Mouse (Mus musculus) kidney, embryonic 14.5 days (tissue): ENCODE results near the gene Alyref2. TPM values are rescaled to one million over a fixed set of nuclear protein-coding genes. Genes with fewer than 3 reads are reported as not detected.
"Not testable (repeated sequence)": the region's sequence is repeated elsewhere in the genome, so short reads cannot be mapped to it uniquely, and the experiment has no call there.

ENCODE experiments used
- ATAC-seq: fragments of 200-750 bp; cut with Nextera tagmentation; 2 replicates; pipeline ENCODE4 v1.8.0; 2017; ENCODE audit warnings: moderate number of reproducible peaks, mild to moderate bottlenecking, moderate TSS enrichment, moderate library complexity; ENCODE audit not compliant: low FRiP score, low TSS enrichment
- H3K27ac ChIP-seq: fragments of 300-500 bp; sonication (generic); 2 replicates; pipeline ENCODE4 v1.5.1; 2014; ENCODE audit warnings: low read depth, mild to moderate bottlenecking, low read length, moderate library complexity, mixed read lengths
- H3K27me3 ChIP-seq: fragments of 300-500 bp; sonication (generic); 2 replicates; pipeline ENCODE4 v1.6.1; 2014; ENCODE audit warnings: mild to moderate bottlenecking, low read length; ENCODE audit not compliant: control insufficient read depth, insufficient read depth
- H3K36me3 ChIP-seq: fragments of 300-500 bp; sonication (generic); 2 replicates; pipeline ENCODE4 v1.6.1; 2014; ENCODE audit warnings: low read length, mixed read lengths; ENCODE audit not compliant: control insufficient read depth, insufficient read depth
- H3K4me1 ChIP-seq: fragments of 300-500 bp; sonication (generic); 2 replicates; pipeline ENCODE4 v1.6.1; 2014; ENCODE audit warnings: low read length, mixed read lengths; ENCODE audit not compliant: control insufficient read depth, insufficient read depth
- H3K4me2 ChIP-seq: fragments of 300-500 bp; sonication (generic); replicated peaks from 2 replicates; pipeline ENCODE4 v1.6.1; 2014; ENCODE audit warnings: low read depth, mild to moderate bottlenecking, low read length
- H3K4me3 ChIP-seq: fragments of 300-500 bp; sonication (generic); 2 replicates; pipeline ENCODE4 v1.5.1; 2014; ENCODE audit warnings: mild to moderate bottlenecking, low read length
- H3K9ac ChIP-seq: fragments of 300-500 bp; sonication (generic); 2 replicates; pipeline ENCODE4 v1.6.1; 2014; ENCODE audit warnings: low read depth, mild to moderate bottlenecking, low read length, moderate library complexity
- H3K9me3 ChIP-seq: fragments of 300-500 bp; sonication (generic); 2 replicates; pipeline ENCODE4 v1.6.1; 2016; ENCODE audit warnings: low read length; ENCODE audit not compliant: control insufficient read depth
- WGBS: fragments of 180-500 bp; shearing (Covaris S2); extraction: QIAGEN DNeasy Blood & Tissue Kit; methylation state at CpG from one replicate; pipeline ENCODE4 v1.1.7; 2014; 5-methylcytosine and 5-hydroxymethylcytosine counted together
- polyA plus RNA-seq: library from polyadenylated mRNA; unstranded; fragments of >200 nt; fragmentation: Nextera tagmentation; extraction: Ambion mirVana; gene quantifications from 2 replicates; pipeline ENCODE4 v1.2.1, GENCODE M21; 2014

Gene Alyref2
- polyA plus RNA-seq, 1 experiment from 2014 or later, result 10.3 TPM

DNA sequence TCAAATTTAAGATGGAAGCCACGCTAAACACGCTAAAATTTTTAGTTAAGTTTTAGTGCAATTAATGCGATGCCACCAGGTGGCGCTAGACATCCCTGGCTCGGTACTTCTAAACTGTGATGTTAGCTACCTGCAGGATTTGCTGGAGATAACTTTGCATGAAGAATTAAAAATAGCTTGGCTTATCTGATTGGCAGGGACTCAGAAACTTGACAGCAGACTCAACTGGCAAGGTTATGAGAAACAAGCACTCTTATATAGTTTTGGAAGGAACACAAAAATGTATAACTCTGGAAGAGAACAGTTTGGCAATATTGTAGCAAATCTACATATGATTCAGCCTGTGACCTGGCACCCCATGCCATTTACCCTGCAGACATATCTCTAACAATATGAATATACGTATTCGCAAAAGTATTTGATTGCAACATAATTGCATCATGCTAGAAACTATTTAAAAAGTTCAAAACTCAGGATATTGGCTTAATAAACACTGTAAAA lies 32.9 kb upstream of the Alyref2 start:
- Histone ChIP-seq H3K27ac (no peak overlapping the region), H3K27me3 (no peaks in the 10 kb centered on the region), H3K9ac (no peak overlapping the region), H3K4me3 (no peak overlapping the region), H3K4me1 (no peaks in the 10 kb centered on the region), H3K36me3 (no peaks in the 10 kb centered on the region), H3K9me3 (no peaks in the 10 kb centered on the region), H3K4me2 (no peak overlapping the region)
- 32% methylated on average over 7 of the region's 7 CpGs for WGBS
- no peak for ATAC-seq

DNA sequence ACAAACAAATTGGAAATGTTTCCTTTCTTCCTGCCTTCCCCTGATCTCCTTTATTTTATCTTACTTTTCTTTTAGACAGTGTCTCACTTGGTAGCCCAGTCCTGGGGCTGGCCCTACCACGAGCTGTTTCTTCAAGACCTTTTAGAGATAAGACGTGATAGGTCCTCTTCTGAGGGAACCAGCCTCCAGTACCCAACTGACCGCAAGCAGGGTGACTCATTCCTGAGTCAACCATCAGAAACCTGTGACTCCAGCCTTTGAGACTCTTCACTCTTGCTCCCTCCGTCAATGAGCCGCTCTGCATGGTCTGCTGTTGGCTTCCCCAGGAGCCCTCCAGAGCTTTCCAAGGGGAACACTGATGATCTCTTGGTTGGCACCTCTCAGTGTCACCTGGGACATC lies 32.4 kb upstream of the Alyref2 start:
- H3K27ac ChIP-seq, result no peak overlapping the region
- H3K9me3 ChIP-seq, result no peaks in the 10 kb centered on the region
- no peak overlapping the region for H3K9ac ChIP-seq
- no peaks in the 10 kb centered on the region for H3K4me1 ChIP-seq
- H3K4me2 ChIP-seq, result no peak overlapping the region
- H3K4me3 ChIP-seq, result no peak overlapping the region
- H3K36me3 ChIP-seq, result no peaks in the 10 kb centered on the region
- ATAC-seq, result no peak
- no peaks in the 10 kb centered on the region for H3K27me3 ChIP-seq
- WGBS, result 92% methylated on average over 5 of the region's 5 CpGs

DNA sequence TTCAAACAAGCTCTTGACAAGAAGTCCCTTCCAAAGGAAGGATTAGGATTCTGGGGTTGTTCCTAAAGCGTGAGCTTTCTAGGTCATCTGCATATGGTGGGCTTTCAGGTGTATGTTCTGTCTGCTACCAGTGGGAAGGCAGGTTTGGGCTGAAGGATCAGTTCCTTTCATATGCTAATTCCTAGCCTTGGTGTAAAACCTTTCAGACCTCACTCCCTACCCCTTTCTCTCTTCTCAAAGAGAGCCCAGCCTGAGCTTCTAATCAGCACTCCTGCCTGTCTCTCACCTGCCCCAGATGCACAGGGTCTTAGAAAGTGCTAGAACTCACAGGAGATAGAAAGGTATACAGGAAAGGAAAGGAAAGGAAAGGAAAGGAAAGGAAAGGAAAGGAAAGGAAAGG lies 31.8 kb upstream of the Alyref2 start:
- no peaks in the 10 kb centered on the region for H3K9me3 ChIP-seq
- no peaks in the 10 kb centered on the region for H3K36me3 ChIP-seq
- no peaks in the 10 kb centered on the region for H3K27me3 ChIP-seq
- ATAC-seq, result no peak
- no peak overlapping the region for H3K27ac ChIP-seq
- H3K4me1 ChIP-seq, result no peaks in the 10 kb centered on the region
- H3K9ac ChIP-seq, result no peak overlapping the region
- no peak overlapping the region for H3K4me2 ChIP-seq
- no peak overlapping the region for H3K4me3 ChIP-seq
- WGBS, result 70% methylated on average over 1 of the region's 1 CpGs

DNA sequence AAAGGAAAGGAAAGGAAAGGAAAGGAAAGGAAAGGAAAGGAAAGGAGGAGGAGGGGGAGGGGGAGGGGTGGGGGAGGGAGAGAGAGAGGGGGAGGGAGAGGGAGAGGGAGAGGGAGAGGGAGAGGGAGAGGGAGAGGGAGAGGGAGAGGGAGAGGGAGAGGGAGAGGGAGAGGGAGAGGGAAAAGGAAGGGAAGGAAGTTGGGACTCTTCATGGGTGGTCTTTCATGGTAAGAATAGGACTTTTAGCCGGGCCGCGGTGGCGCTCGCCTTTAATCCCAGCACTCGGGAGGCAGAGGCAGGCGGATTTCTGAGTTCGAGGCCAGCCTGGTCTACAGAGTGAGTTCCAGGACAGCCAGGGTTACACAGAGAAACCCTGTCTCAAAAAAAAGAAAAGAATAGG lies 31.3 kb upstream of the Alyref2 start:
- WGBS, result 88% methylated on average over 8 of the region's 8 CpGs
- not testable (repeated sequence) for ATAC-seq, H3K36me3 ChIP-seq, H3K4me1 ChIP-seq, H3K4me2 ChIP-seq, H3K27ac ChIP-seq, H3K9me3 ChIP-seq, H3K9ac ChIP-seq, H3K4me3 ChIP-seq, H3K27me3 ChIP-seq

DNA sequence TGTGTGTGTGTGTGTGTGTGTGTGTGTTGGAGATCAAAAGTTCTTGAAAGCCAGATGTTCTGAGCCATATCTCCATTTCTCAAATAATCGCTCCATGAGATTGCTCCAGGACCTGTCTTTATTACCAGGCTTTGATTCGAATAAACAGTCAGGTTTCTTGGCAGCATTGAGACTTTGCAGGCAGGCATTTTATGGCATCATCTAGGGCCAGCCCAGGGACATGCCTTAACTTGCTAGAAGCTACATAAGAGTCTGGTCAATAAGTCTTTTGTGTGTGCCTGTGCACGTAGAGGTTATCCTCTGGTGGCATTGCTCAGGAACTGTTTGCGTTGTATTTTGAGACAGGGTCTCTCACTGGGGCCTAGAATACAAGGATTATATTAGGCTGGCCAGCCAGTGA lies 29.8 kb upstream of the Alyref2 start:
- Histone ChIP-seq H3K9me3 (no peaks in the 10 kb centered on the region), H3K36me3 (no peaks in the 10 kb centered on the region), H3K27ac (no peak overlapping the region), H3K4me1 (no peaks in the 10 kb centered on the region), H3K4me3 (no peak overlapping the region), H3K9ac (no peak overlapping the region), H3K4me2 (no peak overlapping the region), H3K27me3 (no peaks in the 10 kb centered on the region)
- no peak for ATAC-seq
- WGBS, result 82% methylated on average over 4 of the region's 4 CpGs

DNA sequence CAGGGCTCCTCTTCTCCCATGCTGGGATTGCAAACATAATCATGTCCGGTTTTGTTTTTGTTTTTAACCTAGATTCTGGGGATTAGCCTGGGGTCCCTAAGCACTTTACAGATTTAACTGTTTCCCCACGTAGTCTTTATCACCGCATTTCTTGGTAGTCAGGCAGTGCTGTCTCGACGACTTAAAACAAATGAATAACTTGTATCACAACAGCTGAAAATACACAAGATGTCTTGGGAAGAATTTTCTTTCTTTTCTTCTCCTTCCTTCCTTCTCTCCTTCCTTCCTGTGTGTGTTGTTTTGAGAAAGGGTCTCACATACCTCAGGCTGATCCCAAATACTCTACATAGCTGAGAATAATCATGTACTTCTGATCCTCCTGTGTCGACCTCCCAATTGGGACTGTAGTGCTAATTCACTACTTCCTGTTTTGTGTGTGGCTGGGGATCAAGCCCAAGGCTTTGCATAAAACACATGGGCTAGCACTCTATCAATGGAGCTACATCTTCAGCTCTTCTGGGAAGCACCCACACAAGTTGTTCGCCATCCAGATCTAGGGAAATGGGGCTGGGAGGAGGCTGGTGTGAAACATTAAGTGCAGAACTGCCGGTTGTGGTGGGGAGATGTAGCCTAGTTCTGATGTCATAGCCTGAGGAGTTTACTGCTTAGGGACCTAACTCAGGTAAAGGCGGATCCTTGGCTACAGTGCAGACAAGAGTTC lies 29.2 kb upstream of the Alyref2 start:
- no peak for ATAC-seq
- 62% methylated on average over 9 of the region's 9 CpGs for WGBS
- Histone ChIP-seq H3K4me2 (no peak overlapping the region), H3K9me3 (no peaks in the 10 kb centered on the region), H3K27ac (no peak overlapping the region), H3K9ac (no peak overlapping the region), H3K36me3 (no peaks in the 10 kb centered on the region), H3K27me3 (no peaks in the 10 kb centered on the region), H3K4me3 (no peak overlapping the region), H3K4me1 (no peaks in the 10 kb centered on the region)

DNA sequence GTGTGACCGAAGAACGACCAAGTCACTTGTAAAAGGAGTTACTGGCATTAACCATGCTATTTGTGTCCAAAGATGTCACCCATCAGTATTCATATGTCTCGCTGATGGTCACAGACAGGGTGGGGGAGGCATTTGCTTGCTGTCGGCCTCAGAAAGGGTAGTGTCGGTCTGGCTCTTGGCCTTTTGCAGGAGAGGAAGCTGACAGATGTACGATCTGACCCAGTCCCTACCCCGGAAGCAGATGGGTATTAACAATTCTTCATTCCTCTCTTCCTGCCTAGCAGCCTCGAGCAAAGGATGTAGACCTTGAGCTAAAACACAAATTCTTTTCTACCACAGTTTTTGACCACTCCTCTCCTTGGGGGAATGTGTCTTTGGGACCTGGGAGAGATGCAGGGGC lies 26.2 kb upstream of the Alyref2 start:
- 60% methylated on average over 8 of the region's 8 CpGs for WGBS
- Histone ChIP-seq H3K4me3 (no peak overlapping the region), H3K4me1 (no peaks in the 10 kb centered on the region), H3K27ac (no peak overlapping the region), H3K9ac (no peak overlapping the region), H3K27me3 (no peaks in the 10 kb centered on the region), H3K36me3 (no peaks in the 10 kb centered on the region), H3K4me2 (no peak overlapping the region), H3K9me3 (0 out of 2 replicates have a peak, but pooled peaks cover 2% of the 10 kb centered on the region)
- ATAC-seq, result no peak

DNA sequence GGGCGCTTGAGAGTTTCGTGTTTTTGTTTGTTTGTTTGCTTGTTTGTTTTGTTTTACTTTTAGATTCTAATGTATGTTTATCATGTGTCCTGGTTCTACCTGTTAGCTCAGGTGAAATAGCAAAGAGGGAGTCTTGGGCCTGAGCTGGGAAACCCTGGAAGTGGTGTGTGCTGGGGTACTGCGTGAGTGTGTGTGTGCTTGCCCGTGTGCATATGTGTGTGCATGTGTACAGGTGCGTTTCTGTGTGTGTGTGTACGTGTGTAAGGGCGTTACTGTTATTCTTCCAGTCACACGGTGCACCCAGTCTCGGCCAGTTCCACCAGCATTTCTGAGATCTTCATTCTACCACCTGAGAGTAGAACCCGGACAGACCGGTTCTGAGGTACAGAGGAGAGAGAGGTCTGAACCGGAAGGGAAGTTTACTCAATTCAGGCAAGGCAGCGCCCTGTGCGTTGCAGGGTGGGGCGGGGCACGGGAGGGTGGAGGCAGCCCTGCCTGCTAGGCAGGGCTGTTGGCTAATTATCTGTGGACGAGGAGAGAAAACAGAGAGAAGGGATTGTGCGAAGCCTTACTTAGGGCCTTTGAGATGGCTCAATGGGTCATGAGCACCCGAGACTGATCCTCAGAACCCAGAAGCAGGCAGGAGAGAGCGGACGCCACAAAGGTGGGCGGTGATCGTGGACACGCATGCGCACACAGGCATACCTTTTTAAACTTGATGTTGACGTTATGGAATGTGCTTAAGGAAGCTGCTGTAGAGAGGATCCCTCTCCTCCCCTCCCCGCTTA lies 25.3 kb upstream of the Alyref2 start:
- Histone ChIP-seq H3K4me1 (no peaks in the 10 kb centered on the region), H3K36me3 (no peaks in the 10 kb centered on the region), H3K9me3 (peaks cover 6% of the 10 kb centered on the region), H3K27me3 (no peaks in the 10 kb centered on the region), H3K4me3 (peak overlapping the region; percentile 29), H3K9ac (no peak overlapping the region), H3K4me2 (peak overlapping the region; percentile 22), H3K27ac (no peak overlapping the region)
- peak; percentile 79 for ATAC-seq
- WGBS, result 57% methylated on average over 27 of the region's 27 CpGs

DNA sequence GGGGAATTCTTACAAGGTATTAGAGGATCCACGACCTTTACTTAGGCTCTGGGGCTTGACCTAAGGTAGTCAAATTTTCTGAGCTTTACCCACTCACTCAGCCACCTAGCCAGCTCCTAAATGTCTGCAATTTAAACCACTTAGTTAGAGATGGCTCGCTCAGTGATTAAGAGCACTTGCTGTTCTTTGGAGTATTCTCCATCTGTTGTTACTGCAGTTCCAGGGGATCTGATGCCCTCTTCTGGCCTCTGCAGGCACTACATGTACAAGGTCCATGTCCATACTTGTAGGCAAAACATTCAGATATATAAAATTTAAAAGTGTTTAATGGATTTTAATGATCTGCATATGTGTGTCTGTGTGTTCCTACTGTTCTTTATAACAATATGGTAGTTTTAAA lies 24.3 kb upstream of the Alyref2 start:
- Histone ChIP-seq H3K9me3 (peaks cover 8% of the 10 kb centered on the region), H3K27ac (no peak overlapping the region), H3K4me2 (no peak overlapping the region), H3K4me1 (no peaks in the 10 kb centered on the region), H3K4me3 (no peak overlapping the region), H3K36me3 (no peaks in the 10 kb centered on the region), H3K9ac (no peak overlapping the region), H3K27me3 (no peaks in the 10 kb centered on the region)
- ATAC-seq, result peak; percentile 60
- 39% methylated on average over 2 of the region's 2 CpGs for WGBS
